Mouse (Mus musculus): Measurements from ENCODE around the gene Wnt2b. TPM values are rescaled to one million over a fixed set of nuclear protein-coding genes. Genes with fewer than 3 reads are reported as not detected.

Gene Wnt2b
- polyA plus RNA-seq, 1 experiment from 2014 or later = 1.2 TPM

- Histone ChIP-seq H3K36me3 (ENCODE audit: control insufficient read depth, insufficient read depth, low read length) (no peaks in the 10 kb centered on the region), H3K4me3 (ENCODE audit: low read depth, low read length) (no peak overlapping the region), H3K4me1 (ENCODE audit: control insufficient read depth, insufficient read depth, low read length) (peaks cover 3% of the 10 kb centered on the region), H3K27me3 (ENCODE audit: control insufficient read depth, insufficient read depth, low read length) (peaks cover 23% of the 10 kb centered on the region), H3K9me3 (ENCODE audit: control insufficient read depth, low read length) (no peaks in the 10 kb centered on the region), H3K27ac (ENCODE audit: low read depth, low read length) (no peak overlapping the region), H3K4me2 (no peak overlapping the region), H3K9ac (ENCODE audit: low read length) (no peak overlapping the region)
- 83% methylated on average over 6 of the region's 6 CpGs for WGBS
- peak; percentile 83 for DNase-seq (ENCODE audit: low spot score, missing footprints)
- no peak for ATAC-seq (ENCODE audit: low FRiP score)
Measured at GRCm38 (mm10) chr3:104956131-104956581, 5.6 kb downstream of the Wnt2b start.

- Histone ChIP-seq H3K4me1 (ENCODE audit: control insufficient read depth, insufficient read depth, low read length) (no peaks in the 10 kb centered on the region), H3K27me3 (ENCODE audit: control insufficient read depth, insufficient read depth, low read length) (peaks cover 8% of the 10 kb centered on the region), H3K36me3 (ENCODE audit: control insufficient read depth, insufficient read depth, low read length) (no peaks in the 10 kb centered on the region), H3K9ac (ENCODE audit: low read length) (no peak overlapping the region), H3K9me3 (ENCODE audit: control insufficient read depth, low read length) (no peaks in the 10 kb centered on the region), H3K27ac (ENCODE audit: low read depth, low read length) (no peak overlapping the region), H3K4me3 (ENCODE audit: low read depth, low read length) (no peak overlapping the region), H3K4me2 (no peak overlapping the region)
- ATAC-seq (ENCODE audit: low FRiP score) = no peak
- 97% methylated on average over 15 of the region's 15 CpGs for WGBS
- DNase-seq (ENCODE audit: low spot score, missing footprints) = peak; percentile 33
Measured at GRCm38 (mm10) chr3:104954551-104954950, 7.2 kb downstream of the Wnt2b start.

GRCm38 (mm10) chr3:104954137-104954536 is 7.6 kb downstream of the Wnt2b start:
- DNase-seq (ENCODE audit: low spot score, missing footprints) (peak; percentile 73), ATAC-seq (ENCODE audit: low FRiP score) (no peak)
- no peaks in the 10 kb centered on the region for H3K9me3 ChIP-seq (ENCODE audit: control insufficient read depth, low read length)
- H3K4me2 ChIP-seq = no peak overlapping the region
- no peak overlapping the region for H3K4me3 ChIP-seq (ENCODE audit: low read depth, low read length)
- no peak overlapping the region for H3K27ac ChIP-seq (ENCODE audit: low read depth, low read length)
- WGBS = 95% methylated on average over 3 of the region's 3 CpGs
- no peaks in the 10 kb centered on the region for H3K36me3 ChIP-seq (ENCODE audit: control insufficient read depth, insufficient read depth, low read length)
- peaks cover 8% of the 10 kb centered on the region for H3K27me3 ChIP-seq (ENCODE audit: control insufficient read depth, insufficient read depth, low read length)
- H3K4me1 ChIP-seq (ENCODE audit: control insufficient read depth, insufficient read depth, low read length) = no peaks in the 10 kb centered on the region
- H3K9ac ChIP-seq (ENCODE audit: low read length) = no peak overlapping the region

- DNase-seq (ENCODE audit: low spot score, missing footprints) (peak; percentile 65), ATAC-seq (ENCODE audit: low FRiP score) (no peak)
- no peaks in the 10 kb centered on the region for H3K4me1 ChIP-seq (ENCODE audit: control insufficient read depth, insufficient read depth, low read length)
- H3K4me3 ChIP-seq (ENCODE audit: low read depth, low read length) = no peak overlapping the region
- 94% methylated on average over 23 of the region's 23 CpGs for WGBS
- H3K27me3 ChIP-seq (ENCODE audit: control insufficient read depth, insufficient read depth, low read length) = no peaks in the 10 kb centered on the region
- no peak overlapping the region for H3K9ac ChIP-seq (ENCODE audit: low read length)
- H3K4me2 ChIP-seq = no peak overlapping the region
- no peaks in the 10 kb centered on the region for H3K36me3 ChIP-seq (ENCODE audit: control insufficient read depth, insufficient read depth, low read length)
- H3K27ac ChIP-seq (ENCODE audit: low read depth, low read length) = no peak overlapping the region
- no peaks in the 10 kb centered on the region for H3K9me3 ChIP-seq (ENCODE audit: control insufficient read depth, low read length)
Measured at GRCm38 (mm10) chr3:104952891-104953670, 8.6 kb downstream of the Wnt2b start.

- ATAC-seq (ENCODE audit: low FRiP score) (no peak), DNase-seq (ENCODE audit: low spot score, missing footprints) (no peak)
- no peak overlapping the region for H3K4me3 ChIP-seq (ENCODE audit: low read depth, low read length)
- no peak overlapping the region for H3K4me2 ChIP-seq
- no peaks in the 10 kb centered on the region for H3K4me1 ChIP-seq (ENCODE audit: control insufficient read depth, insufficient read depth, low read length)
- H3K36me3 ChIP-seq (ENCODE audit: control insufficient read depth, insufficient read depth, low read length) = peaks cover 3% of the 10 kb centered on the region; the same call in 1 of the 2 replicates
- no peak overlapping the region for H3K27ac ChIP-seq (ENCODE audit: low read depth, low read length)
- H3K9ac ChIP-seq (ENCODE audit: low read length) = no peak overlapping the region
- H3K9me3 ChIP-seq (ENCODE audit: control insufficient read depth, low read length) = no peaks in the 10 kb centered on the region
- WGBS = 97% methylated on average over 12 of the region's 12 CpGs
- H3K27me3 ChIP-seq (ENCODE audit: control insufficient read depth, insufficient read depth, low read length) = no peaks in the 10 kb centered on the region
Measured at GRCm38 (mm10) chr3:104950926-104951325, 10.8 kb downstream of the Wnt2b start.

- 80% methylated on average over 9 of the region's 9 CpGs for WGBS
- Histone ChIP-seq H3K27ac (ENCODE audit: low read depth, low read length) (no peak overlapping the region), H3K36me3 (ENCODE audit: control insufficient read depth, insufficient read depth, low read length) (peaks cover 3% of the 10 kb centered on the region; the same call in 1 of the 2 replicates), H3K4me1 (ENCODE audit: control insufficient read depth, insufficient read depth, low read length) (peaks cover 4% of the 10 kb centered on the region), H3K9ac (ENCODE audit: low read length) (no peak overlapping the region), H3K27me3 (ENCODE audit: control insufficient read depth, insufficient read depth, low read length) (no peaks in the 10 kb centered on the region), H3K4me3 (ENCODE audit: low read depth, low read length) (no peak overlapping the region), H3K9me3 (ENCODE audit: control insufficient read depth, low read length) (no peaks in the 10 kb centered on the region), H3K4me2 (no peak overlapping the region)
- ATAC-seq (ENCODE audit: low FRiP score) (no peak), DNase-seq (ENCODE audit: low spot score, missing footprints) (peak; percentile 83)
Measured at GRCm38 (mm10) chr3:104944894-104945293, 16.8 kb downstream of the Wnt2b start.

GRCm38 (mm10) chr3:104943333-104943732 is 18.4 kb downstream of the Wnt2b start:
- Histone ChIP-seq H3K4me3 (ENCODE audit: low read depth, low read length) (no peak overlapping the region), H3K9me3 (ENCODE audit: control insufficient read depth, low read length) (no peaks in the 10 kb centered on the region), H3K4me1 (ENCODE audit: control insufficient read depth, insufficient read depth, low read length) (peaks cover 4% of the 10 kb centered on the region), H3K27ac (ENCODE audit: low read depth, low read length) (no peak overlapping the region), H3K27me3 (ENCODE audit: control insufficient read depth, insufficient read depth, low read length) (no peaks in the 10 kb centered on the region), H3K36me3 (ENCODE audit: control insufficient read depth, insufficient read depth, low read length) (peaks cover 3% of the 10 kb centered on the region; the same call in 1 of the 2 replicates), H3K4me2 (no peak overlapping the region), H3K9ac (ENCODE audit: low read length) (no peak overlapping the region)
- DNase-seq (ENCODE audit: low spot score, missing footprints) (no peak), ATAC-seq (ENCODE audit: low FRiP score) (no peak)
- 37% methylated on average over 8 of the region's 8 CpGs for WGBS

GRCm38 (mm10) chr3:104942682-104943081 is 19.0 kb downstream of the Wnt2b start:
- DNase-seq (ENCODE audit: low spot score, missing footprints) (peak; percentile 82), ATAC-seq (ENCODE audit: low FRiP score) (no peak)
- H3K9ac ChIP-seq (ENCODE audit: low read length) = no peak overlapping the region
- H3K9me3 ChIP-seq (ENCODE audit: control insufficient read depth, low read length) = no peaks in the 10 kb centered on the region
- H3K4me1 ChIP-seq (ENCODE audit: control insufficient read depth, insufficient read depth, low read length) = peaks cover 8% of the 10 kb centered on the region
- 55% methylated on average over 5 of the region's 5 CpGs for WGBS
- peaks cover 3% of the 10 kb centered on the region; the same call in 1 of the 2 replicates for H3K36me3 ChIP-seq (ENCODE audit: control insufficient read depth, insufficient read depth, low read length)
- H3K27me3 ChIP-seq (ENCODE audit: control insufficient read depth, insufficient read depth, low read length) = no peaks in the 10 kb centered on the region
- no peak overlapping the region for H3K27ac ChIP-seq (ENCODE audit: low read depth, low read length)
- H3K4me2 ChIP-seq = no peak overlapping the region
- no peak overlapping the region for H3K4me3 ChIP-seq (ENCODE audit: low read depth, low read length)

GRCm38 (mm10) chr3:104940691-104941090 is 21.0 kb downstream of the Wnt2b start:
- Histone ChIP-seq H3K4me1 (ENCODE audit: control insufficient read depth, insufficient read depth, low read length) (peaks cover 13% of the 10 kb centered on the region), H3K4me3 (ENCODE audit: low read depth, low read length) (no peak overlapping the region), H3K4me2 (no peak overlapping the region), H3K36me3 (ENCODE audit: control insufficient read depth, insufficient read depth, low read length) (no peaks in the 10 kb centered on the region; the same call in 1 of the 2 replicates), H3K9ac (ENCODE audit: low read length) (no peak overlapping the region), H3K27me3 (ENCODE audit: control insufficient read depth, insufficient read depth, low read length) (no peaks in the 10 kb centered on the region), H3K9me3 (ENCODE audit: control insufficient read depth, low read length) (no peaks in the 10 kb centered on the region), H3K27ac (ENCODE audit: low read depth, low read length) (no peak overlapping the region)
- no peak for ATAC-seq (ENCODE audit: low FRiP score)
- DNase-seq (ENCODE audit: low spot score, missing footprints) = no peak
- 62% methylated on average over 6 of the region's 6 CpGs for WGBS
